Mouse (Mus musculus): ENCODE data around the gene Gins2. TPM values are rescaled to one million over a fixed set of nuclear protein-coding genes. Genes with fewer than 3 reads are reported as not detected.

The Gins2 gene
- polyA plus RNA-seq, 1 experiment = 35.4 TPM

DNA sequence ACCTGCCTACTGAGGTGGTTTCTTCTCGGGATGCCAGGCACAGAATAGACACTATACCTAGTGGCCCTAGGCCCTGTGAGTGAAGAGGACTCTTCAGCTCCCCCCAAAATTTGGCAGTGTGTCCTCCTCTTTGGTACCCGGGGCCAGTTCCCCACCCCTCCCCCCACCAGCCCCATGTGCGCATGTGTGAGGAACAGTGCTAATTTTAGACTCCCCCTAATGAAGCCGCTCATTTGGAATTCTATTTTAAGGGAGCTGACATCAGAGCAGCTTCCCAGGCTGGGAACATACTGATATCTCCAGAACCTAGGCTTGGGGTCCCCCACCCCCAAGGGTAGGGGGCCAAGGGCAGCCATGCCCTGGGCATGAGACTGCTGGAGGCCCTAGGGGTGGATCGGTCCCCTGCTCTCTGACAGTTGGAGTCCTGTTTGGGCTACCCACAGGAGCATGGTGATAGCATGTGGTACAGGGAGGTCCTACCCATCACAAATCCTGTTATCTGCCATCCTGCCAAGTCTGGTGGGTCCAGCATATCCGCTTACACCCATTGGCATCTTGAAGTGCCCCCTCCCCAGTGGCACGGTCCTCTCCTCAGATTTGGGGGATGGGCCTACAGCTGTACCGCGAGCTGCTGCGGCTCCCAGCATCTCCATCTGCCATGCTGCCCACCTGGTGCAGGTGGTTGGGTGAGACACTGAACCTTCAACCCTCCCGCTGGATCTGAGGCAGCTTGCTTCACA, 38.0 kb downstream of the Gins2 start:
- Histone ChIP-seq H3K4me1 (peaks cover 100% of the 10 kb centered on the region), H3K9me3 (no peaks in the 10 kb centered on the region), H3K4me3 (replicated peaks) (peak overlapping the region; percentile 33), H3K27me3 (replicated peaks) (no peaks in the 10 kb centered on the region), H3K36me3 (replicated peaks; ENCODE audit: low read length) (peaks cover 99% of the 10 kb centered on the region)
- TF ChIP-seq GATA1 (IDR thresholded peaks at IDR 0.05; ENCODE audit: borderline replicate concordance, low read length) (no peak), FLI1 (IDR thresholded peaks at IDR 0.05; ENCODE audit: low read length) (no peak)

DNA sequence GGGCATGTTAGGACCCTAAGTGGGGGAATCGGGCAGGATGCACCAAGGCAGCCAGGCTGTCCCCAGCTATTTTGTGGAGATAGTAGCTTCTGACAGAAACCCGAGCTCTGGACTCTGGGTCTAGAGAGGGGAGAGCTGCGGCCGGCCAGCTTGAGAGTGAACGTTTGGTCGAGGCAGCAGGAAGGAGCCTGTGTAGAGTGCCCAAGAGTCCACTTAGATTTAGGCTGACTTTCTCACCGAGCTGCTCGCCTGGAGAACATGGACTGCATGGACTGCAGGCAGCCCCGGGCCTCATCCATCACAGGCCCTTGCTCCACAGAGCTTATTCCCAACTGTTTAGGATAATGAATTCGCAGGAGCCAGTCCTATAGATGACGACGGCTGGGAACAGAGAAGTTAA, 38.7 kb downstream of the Gins2 start:
- H3K36me3 ChIP-seq (replicated peaks; ENCODE audit: low read length) = peaks cover 99% of the 10 kb centered on the region
- no peaks in the 10 kb centered on the region for H3K27me3 ChIP-seq (replicated peaks)
- H3K4me1 ChIP-seq = peaks cover 100% of the 10 kb centered on the region
- TF ChIP-seq FLI1 (IDR thresholded peaks at IDR 0.05; ENCODE audit: low read length) (no peak), GATA1 (IDR thresholded peaks at IDR 0.05; ENCODE audit: borderline replicate concordance, low read length) (no peak)
- no peaks in the 10 kb centered on the region for H3K9me3 ChIP-seq
- H3K4me3 ChIP-seq (replicated peaks) = no peak overlapping the region

DNA sequence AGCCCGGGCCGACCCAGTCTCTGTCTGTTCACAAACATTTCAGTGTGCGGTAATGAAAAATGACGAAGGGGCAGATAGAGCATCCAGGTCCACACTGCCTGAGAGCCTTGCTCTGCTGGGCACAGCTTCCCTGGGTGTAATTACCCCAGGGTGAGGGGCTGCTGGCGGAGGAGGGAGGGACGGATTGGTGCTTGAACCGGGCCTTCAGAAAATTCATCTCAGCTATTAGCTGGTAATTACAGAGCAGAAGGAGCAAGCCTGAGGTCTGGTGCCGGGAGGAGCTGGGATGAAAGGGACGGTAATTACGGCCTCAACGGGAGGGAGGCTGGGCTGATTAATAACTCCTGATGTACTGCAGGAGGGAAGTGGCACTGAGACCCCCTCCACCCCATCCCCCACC, 39.2 kb downstream of the Gins2 start:
- TF ChIP-seq GATA1 (IDR thresholded peaks at IDR 0.05; ENCODE audit: borderline replicate concordance, low read length) (no peak), FLI1 (IDR thresholded peaks at IDR 0.05; ENCODE audit: low read length) (no peak)
- Histone ChIP-seq H3K4me1 (peaks cover 100% of the 10 kb centered on the region), H3K27me3 (replicated peaks) (no peaks in the 10 kb centered on the region), H3K36me3 (replicated peaks; ENCODE audit: low read length) (peaks cover 99% of the 10 kb centered on the region), H3K4me3 (replicated peaks) (peak overlapping the region; percentile 50), H3K9me3 (no peaks in the 10 kb centered on the region)

DNA sequence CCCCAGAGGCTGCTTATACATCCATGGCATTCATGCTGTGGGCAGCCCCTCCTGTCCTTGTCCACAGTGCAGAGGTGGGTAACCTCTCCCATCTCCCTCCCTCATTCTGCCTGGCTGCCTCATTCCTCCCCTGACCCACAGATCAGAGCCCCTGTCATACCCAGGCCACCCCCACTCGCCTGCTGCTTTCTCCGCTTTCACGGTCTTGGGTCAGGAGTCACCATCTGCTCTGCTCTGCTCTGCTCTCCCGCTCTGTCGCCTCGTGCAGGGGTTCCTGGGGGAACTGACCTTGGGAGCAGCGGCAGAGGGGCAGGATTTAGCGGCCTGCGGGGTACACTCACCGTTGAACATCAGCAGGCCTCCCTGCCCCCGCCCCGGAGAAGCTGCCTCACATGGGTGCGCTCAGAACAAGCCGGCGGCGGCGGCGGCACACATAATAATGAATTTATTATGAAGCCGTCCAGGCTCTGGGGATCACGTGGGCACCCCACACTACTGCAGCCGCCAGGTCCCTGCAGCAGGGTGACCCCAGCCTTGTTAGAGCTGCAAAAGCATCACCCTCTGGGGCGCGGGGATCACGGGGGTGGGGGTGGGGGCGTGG, 39.7 kb downstream of the Gins2 start:
- TF ChIP-seq GATA1 (IDR thresholded peaks at IDR 0.05; ENCODE audit: borderline replicate concordance, low read length) (no peak), FLI1 (IDR thresholded peaks at IDR 0.05; ENCODE audit: low read length) (no peak)
- H3K4me1 ChIP-seq = peaks cover 100% of the 10 kb centered on the region

DNA sequence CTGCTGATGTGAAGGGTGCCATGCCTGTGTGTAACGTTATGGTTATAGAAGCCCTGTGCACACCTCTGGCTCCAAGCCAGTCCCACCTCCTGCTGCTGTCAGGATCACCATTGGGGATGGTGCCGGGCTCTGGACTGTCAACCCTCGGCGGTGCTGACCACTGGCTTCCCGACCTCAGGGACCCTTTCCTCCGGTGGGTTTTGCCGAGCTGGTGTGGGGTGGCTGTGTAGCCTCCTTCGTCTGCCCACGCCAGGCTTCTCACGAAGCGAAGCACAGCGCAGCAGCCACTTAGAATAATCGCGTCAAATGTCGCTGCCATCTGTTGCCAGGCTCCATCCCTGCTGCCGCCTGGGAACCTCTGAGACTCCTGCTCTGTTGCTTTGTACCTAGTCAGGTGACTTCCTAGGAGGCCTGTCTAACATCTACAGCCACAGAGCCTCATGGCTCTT, 40.8 kb downstream of the Gins2 start:
- Histone ChIP-seq H3K36me3 (replicated peaks; ENCODE audit: low read length) (peaks cover 99% of the 10 kb centered on the region), H3K27me3 (replicated peaks) (no peaks in the 10 kb centered on the region), H3K4me3 (replicated peaks) (peak overlapping the region; percentile 57), H3K4me1 (peaks cover 100% of the 10 kb centered on the region), H3K9me3 (no peaks in the 10 kb centered on the region)
- TF ChIP-seq GATA1 (IDR thresholded peaks at IDR 0.05; ENCODE audit: borderline replicate concordance, low read length) (no peak), FLI1 (IDR thresholded peaks at IDR 0.05; ENCODE audit: low read length) (no peak)

More for the DNA sequence above, 39.7 kb downstream of the Gins2 start:
- Histone ChIP-seq H3K27me3 (replicated peaks) (no peaks in the 10 kb centered on the region), H3K9me3 (no peaks in the 10 kb centered on the region), H3K4me3 (replicated peaks) (peak overlapping the region; percentile 79), H3K36me3 (replicated peaks; ENCODE audit: low read length) (peaks cover 99% of the 10 kb centered on the region)

DNA sequence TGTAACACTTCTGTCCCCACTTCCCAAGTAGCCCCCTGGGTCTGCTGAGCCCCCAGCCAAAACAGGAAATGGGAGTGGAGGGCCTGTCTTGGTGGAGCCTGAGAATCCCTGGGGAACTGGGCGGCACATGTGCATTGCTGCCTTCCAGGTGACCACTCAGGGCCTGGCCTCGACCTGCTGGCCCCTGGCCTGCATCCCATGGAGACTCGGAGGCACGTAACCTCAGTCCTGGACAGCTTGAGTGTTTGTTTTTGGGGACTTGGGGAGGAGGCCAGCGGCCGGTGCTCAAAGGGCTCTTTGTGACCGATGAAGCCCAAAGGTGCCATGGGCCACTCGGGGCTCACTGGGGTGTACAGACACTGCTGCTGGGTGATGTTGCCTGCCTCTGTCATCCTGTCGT, 41.5 kb downstream of the Gins2 start:
- peak overlapping the region; percentile 71 for H3K4me3 ChIP-seq (replicated peaks)
- H3K4me1 ChIP-seq = peaks cover 100% of the 10 kb centered on the region
- H3K36me3 ChIP-seq (replicated peaks; ENCODE audit: low read length) = peaks cover 98% of the 10 kb centered on the region
- H3K9me3 ChIP-seq = no peaks in the 10 kb centered on the region
- no peak for TF ChIP-seq GATA1 (IDR thresholded peaks at IDR 0.05; ENCODE audit: borderline replicate concordance, low read length)
- no peak for TF ChIP-seq FLI1 (IDR thresholded peaks at IDR 0.05; ENCODE audit: low read length)
- H3K27me3 ChIP-seq (replicated peaks) = no peaks in the 10 kb centered on the region

DNA sequence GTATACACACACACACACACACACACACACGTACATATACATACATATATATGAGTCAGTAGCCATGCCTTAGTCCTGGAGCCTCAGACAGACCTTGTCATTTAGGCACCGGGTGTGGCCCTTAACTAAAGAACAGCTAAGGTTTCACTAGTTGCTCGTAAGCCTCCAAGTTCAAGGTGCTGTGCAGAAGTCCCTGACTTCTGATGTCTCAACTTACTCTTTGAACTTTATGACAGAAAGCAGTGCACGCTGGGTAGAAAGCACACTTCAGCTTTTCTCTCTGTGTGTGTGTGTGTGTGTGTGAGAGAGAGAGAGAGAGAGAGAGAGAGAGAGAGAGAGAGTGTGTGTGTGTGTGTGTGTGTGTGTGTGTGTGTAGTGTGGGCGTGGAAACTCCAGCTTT, 44.9 kb downstream of the Gins2 start:
- no peaks in the 10 kb centered on the region for H3K9me3 ChIP-seq
- H3K36me3 ChIP-seq (replicated peaks; ENCODE audit: low read length) = peaks cover 94% of the 10 kb centered on the region
- H3K4me1 ChIP-seq = peaks cover 99% of the 10 kb centered on the region
- no peak overlapping the region for H3K4me3 ChIP-seq (replicated peaks)
- TF ChIP-seq FLI1 (IDR thresholded peaks at IDR 0.05; ENCODE audit: low read length) = no peak
- TF ChIP-seq GATA1 (IDR thresholded peaks at IDR 0.05; ENCODE audit: borderline replicate concordance, low read length) = no peak
- no peaks in the 10 kb centered on the region for H3K27me3 ChIP-seq (replicated peaks)

DNA sequence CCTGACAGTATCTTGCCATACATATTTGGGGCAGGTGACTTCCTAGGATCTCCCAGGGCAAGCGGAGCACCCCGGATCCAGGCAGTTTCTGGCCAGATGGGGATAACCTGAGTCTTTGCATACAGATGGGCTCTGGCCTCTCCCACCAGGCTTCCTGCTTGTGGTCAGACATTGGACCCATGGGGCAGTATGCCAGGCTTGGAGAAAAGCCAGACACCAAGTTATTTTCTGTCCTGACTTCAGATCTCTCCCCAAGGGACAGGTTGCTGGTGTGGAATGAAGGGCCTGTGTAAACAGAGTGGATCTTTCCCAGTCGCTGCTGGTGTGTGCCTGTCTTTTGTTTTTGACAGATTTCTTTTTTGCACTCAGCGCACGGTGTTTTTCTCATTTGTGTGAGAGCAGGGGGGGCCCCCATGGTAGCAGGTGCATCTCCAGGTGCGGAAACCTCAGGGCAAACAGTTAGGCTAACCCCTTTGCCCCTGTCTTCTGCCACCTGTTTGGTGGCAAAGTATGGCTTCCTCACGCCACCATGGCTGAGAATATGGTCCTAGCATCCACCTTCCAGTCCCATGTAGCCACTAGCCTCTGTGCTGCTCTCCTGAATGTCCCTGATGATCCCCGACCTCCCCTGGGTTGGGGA, 45.6 kb downstream of the Gins2 start:
- Histone ChIP-seq H3K9me3 (no peaks in the 10 kb centered on the region), H3K4me3 (replicated peaks) (peak overlapping the region; percentile 29), H3K36me3 (replicated peaks; ENCODE audit: low read length) (peaks cover 88% of the 10 kb centered on the region), H3K4me1 (peaks cover 99% of the 10 kb centered on the region), H3K27me3 (replicated peaks) (no peaks in the 10 kb centered on the region)
- no peak for TF ChIP-seq GATA1 (IDR thresholded peaks at IDR 0.05; ENCODE audit: borderline replicate concordance, low read length)
- TF ChIP-seq FLI1 (IDR thresholded peaks at IDR 0.05; ENCODE audit: low read length) = no peak

DNA sequence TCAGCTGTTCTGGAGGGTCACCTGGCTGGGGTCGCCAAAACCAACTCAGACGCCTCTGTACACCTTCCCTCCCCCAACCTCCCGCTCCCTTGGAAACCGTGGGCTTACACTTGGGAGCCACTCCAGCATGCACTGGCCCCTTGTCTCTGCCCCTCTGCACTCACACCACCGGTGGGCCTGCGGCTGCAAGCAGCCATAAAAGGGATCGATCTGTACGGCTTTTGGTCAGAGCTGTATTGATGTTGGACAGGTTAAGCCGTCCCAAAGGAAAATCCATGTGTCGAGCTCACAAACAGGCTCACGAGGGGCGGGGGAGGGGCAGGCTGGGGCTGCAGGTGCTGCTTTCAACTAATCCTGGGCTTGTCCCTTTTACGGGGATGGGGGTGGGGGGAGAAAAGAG, 46.1 kb downstream of the Gins2 start:
- no peaks in the 10 kb centered on the region for H3K9me3 ChIP-seq
- peaks cover 94% of the 10 kb centered on the region for H3K4me1 ChIP-seq
- peaks cover 83% of the 10 kb centered on the region for H3K36me3 ChIP-seq (replicated peaks; ENCODE audit: low read length)
- no peak for TF ChIP-seq FLI1 (IDR thresholded peaks at IDR 0.05; ENCODE audit: low read length)
- no peak for TF ChIP-seq GATA1 (IDR thresholded peaks at IDR 0.05; ENCODE audit: borderline replicate concordance, low read length)
- H3K4me3 ChIP-seq (replicated peaks) = peak overlapping the region; percentile 75
- no peaks in the 10 kb centered on the region for H3K27me3 ChIP-seq (replicated peaks)

Measured in megakaryocyte, embryonic 14.5 days (primary cell).